ENCODE assay signal across 9 mouse cellular contexts in the genomic region with DNA sequence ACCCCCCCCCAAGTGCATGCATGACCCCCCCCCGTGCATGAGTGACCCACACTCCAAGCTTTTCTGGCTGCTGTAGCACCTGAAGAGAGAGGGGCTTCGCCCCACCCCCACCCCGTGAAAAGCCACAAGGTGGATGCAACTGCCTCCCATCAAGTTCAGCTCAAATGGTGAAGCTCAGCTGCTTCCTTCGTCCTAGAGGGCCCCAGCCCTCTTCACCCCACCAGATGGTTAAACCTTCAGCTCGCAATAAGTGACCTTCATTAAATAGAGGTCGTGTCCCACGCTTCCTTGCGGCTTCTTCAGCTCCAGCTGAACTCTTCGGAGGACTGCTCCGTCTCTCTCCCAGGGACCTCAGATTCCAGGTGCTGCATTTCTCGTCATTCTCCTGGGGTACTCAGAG. TPM values are rescaled to one million over a fixed set of nuclear protein-coding genes. Genes with fewer than 3 reads are reported as not detected.
DNase-seq lines count a peak whose midpoint lies in the region; ATAC-seq and TF ChIP-seq lines count a peak whose summit lies in the region.
"Had no signal": no experiment of that assay in that cellular context is flagged by ENCODE, and none has a peak within 500 bp of the region (broad histone marks: within the 10 kb centered on the region; RNA-seq: fewer than 3 reads in every experiment).

A gene (plus strand): TSS at position 301 of the 400 bp plus-strand sequence.

- DNase-seq in heart, adult 9 months (ENCODE audit: low spot score in 2 of 2) = no peak
- no peak for DNase-seq in thymus, postnatal 0 days (ENCODE audit: low spot score)
- no peak for DNase-seq in thymus, postnatal 10 days (ENCODE audit: low spot score in 2 of 2)
- DNase-seq: kidney, postnatal 25 days had no signal

- H3K9ac ChIP-seq in heart, embryonic 11.5 days (ENCODE audit: low read depth, low read length) = no peak within 1 kb of the TSS
- no peak within 1 kb of the TSS for H3K9ac ChIP-seq in ES-Bruce4 (ENCODE audit: low read depth, poor library complexity, severe bottlenecking)
- peak within 1 kb of the TSS; percentile 57 for H3K9ac ChIP-seq in hindbrain, embryonic 12.5 days
- H3K9ac ChIP-seq in limb, embryonic 15.5 days = no peak within 1 kb of the TSS

- WGBS in heart, embryonic 11.5 days (ENCODE audit: insufficient replicate concordance) = 6% methylated on average over 11 of the region's 11 CpGs
- 4% methylated on average over 11 of the region's 11 CpGs for WGBS in hindbrain, embryonic 12.5 days
- 5% methylated on average over 11 of the region's 11 CpGs for WGBS in limb, embryonic 15.5 days

- TF ChIP-seq CTCF in ES-Bruce4 (IDR thresholded peaks at IDR 0.05; ENCODE audit: low read depth, low read length) = no peak

- H3K4me3 ChIP-seq in heart, embryonic 11.5 days (ENCODE audit: low read depth, low read length) = peak within 1 kb of the TSS; percentile 32
- H3K4me3 ChIP-seq in ES-Bruce4 (ENCODE audit: low read depth, low read length) = peak within 1 kb of the TSS; percentile 91
- peak within 1 kb of the TSS; percentile 50 for H3K4me3 ChIP-seq in hindbrain, embryonic 12.5 days
- peak within 1 kb of the TSS; percentile 28 for H3K4me3 ChIP-seq in limb, embryonic 15.5 days

- no peak for TF ChIP-seq EP300 in ES-Bruce4 (IDR thresholded peaks at IDR 0.05; ENCODE audit: insufficient read depth, low read depth, low read length)

- H3K36me3 ChIP-seq in heart, embryonic 11.5 days (ENCODE audit: control insufficient read depth, insufficient read depth, low read length) = no peaks in the 10 kb centered on the region
- H3K36me3 ChIP-seq in ES-Bruce4 (ENCODE audit: control insufficient read depth, insufficient read depth, low read length, poor library complexity, severe bottlenecking) = no peaks in the 10 kb centered on the region
- no peaks in the 10 kb centered on the region for H3K36me3 ChIP-seq in hindbrain, embryonic 12.5 days
- H3K36me3 ChIP-seq in limb, embryonic 15.5 days = no peaks in the 10 kb centered on the region

- ATAC-seq in heart, embryonic 11.5 days (replicated peaks; ENCODE audit: insufficient number of reproducible peaks, low FRiP score, low TSS enrichment) = no peak
- ATAC-seq in hindbrain, embryonic 12.5 days (ENCODE audit: low FRiP score) = no peak
- ATAC-seq in limb, embryonic 15.5 days (ENCODE audit: insufficient number of reproducible peaks, low FRiP score, low TSS enrichment, low read depth) = no peak
- ATAC-seq in activated CD4-positive, CD25-positive, alpha-beta regulatory T cell, adult 4 months = no peak

- no peak within 1 kb of the TSS for H3K27ac ChIP-seq in heart, embryonic 11.5 days (ENCODE audit: low read depth, low read length)
- no peak within 1 kb of the TSS for H3K27ac ChIP-seq in ES-Bruce4 (ENCODE audit: insufficient read depth, low read length)
- H3K27ac ChIP-seq in hindbrain, embryonic 12.5 days = peak within 1 kb of the TSS; percentile 77
- H3K27ac ChIP-seq in limb, embryonic 15.5 days = no peak within 1 kb of the TSS

- H3K27me3 ChIP-seq in heart, embryonic 11.5 days (ENCODE audit: control insufficient read depth, insufficient read depth, low read length) = peaks cover 59% of the 10 kb centered on the region
- H3K27me3 ChIP-seq in ES-Bruce4 (ENCODE audit: control insufficient read depth, insufficient read depth, low read length, poor library complexity, severe bottlenecking) = peaks cover 1% of the 10 kb centered on the region; the same call in 1 of the 2 replicates
- H3K27me3 ChIP-seq in hindbrain, embryonic 12.5 days = peaks cover 56% of the 10 kb centered on the region
- peaks cover 65% of the 10 kb centered on the region for H3K27me3 ChIP-seq in limb, embryonic 15.5 days

- peaks cover 3% of the 10 kb centered on the region; the same call in 1 of the 2 replicates for H3K9me3 ChIP-seq in heart, embryonic 11.5 days (replicated peaks; ENCODE audit: control insufficient read depth, low read length)
- H3K9me3 ChIP-seq in ES-Bruce4 (replicated peaks; ENCODE audit: control insufficient read depth, insufficient read depth, low read length, poor library complexity, severe bottlenecking) = no peaks in the 10 kb centered on the region
- 0 out of 2 replicates have a peak, but pooled peaks cover 6% of the 10 kb centered on the region for H3K9me3 ChIP-seq in hindbrain, embryonic 12.5 days (replicated peaks)
- no peaks in the 10 kb centered on the region for H3K9me3 ChIP-seq in limb, embryonic 15.5 days

- H3K4me2 ChIP-seq in heart, embryonic 11.5 days = peak within 1 kb of the TSS; percentile 63
- peak within 1 kb of the TSS; percentile 64 for H3K4me2 ChIP-seq in hindbrain, embryonic 12.5 days (replicated peaks)
- H3K4me2 ChIP-seq in limb, embryonic 15.5 days = peak within 1 kb of the TSS; percentile 47

- H3K4me1 ChIP-seq in heart, embryonic 11.5 days (ENCODE audit: control insufficient read depth, insufficient read depth, low read length) = peaks cover 7% of the 10 kb centered on the region; the same call in 1 of the 2 replicates
- peaks cover 5% of the 10 kb centered on the region for H3K4me1 ChIP-seq in ES-Bruce4 (ENCODE audit: control insufficient read depth, insufficient read depth, low read length)
- H3K4me1 ChIP-seq in hindbrain, embryonic 12.5 days = peaks cover 28% of the 10 kb centered on the region
- peaks cover 15% of the 10 kb centered on the region for H3K4me1 ChIP-seq in limb, embryonic 15.5 days

- no peak for TF ChIP-seq POLR2A in ES-Bruce4 (IDR thresholded peaks at IDR 0.05; ENCODE audit: insufficient read depth, low read length)

RNA-seq across cellular contexts. Expression of the gene that starts here (rescaled TPM):
- not detected in 2 replicates for polyA plus RNA-seq in heart, embryonic 11.5 days (2014; fragmentation: Nextera tagmentation; extraction: Ambion mirVana)
- 0.37 and 0.84 TPM in 2 replicates for polyA plus RNA-seq in ES-Bruce4 (2011; ENCODE audit: insufficient read depth, insufficient read length, low read depth, missing spikeins)
- polyA plus RNA-seq in hindbrain, embryonic 12.5 days (2016; fragmentation: Nextera tagmentation; extraction: Ambion mirVana) = 6.8 and 7.5 TPM in 2 replicates
- 0.05 and 0.08 TPM in 2 replicates for polyA plus RNA-seq in limb, embryonic 15.5 days (2015; fragmentation: Nextera tagmentation; extraction: Ambion mirVana)
- not detected in 2 replicates for polyA plus RNA-seq in thymus, postnatal 0 days (2015; fragmentation: Nextera tagmentation; extraction: Ambion mirVana)
- polyA plus RNA-seq in activated CD4-positive, CD25-positive, alpha-beta regulatory T cell, adult 4 months (2017; shearing (Covaris generic)) = under 1 TPM in 1 of 2 experiments, not detected in 1; 0.30 TPM

Comparison
In these comparisons a context has a peak if more than half of its experiments do, and no peak if none do; other contexts are left out.
1. H3K4me3 ChIP-seq: peak in every context shown above with its lines; median percentile 91 in ES-Bruce4; 50 in hindbrain, embryonic 12.5 days; 32 in heart, embryonic 11.5 days; 28 in limb, embryonic 15.5 days.